Mouse (Mus musculus) heart, postnatal 25 days (tissue): Measurements from ENCODE around the gene Zfp27. TPM values are rescaled to one million over a fixed set of nuclear protein-coding genes. Genes with fewer than 3 reads are reported as not detected.
A peak's percentile ranks its signal among the peaks of the same experiment; 100 is the strongest.

Experiments
- DNase-seq: peaks from one replicate; pipeline ENCODE4 v3.0.0; 2022; ENCODE audit warnings: low spot score
- intact Hi-C: fragments of 180-260 bp; cut with DNase I; formaldehyde crosslinking; loops from one replicate; pipeline ENCODE4 v1.15.1; 2025
- total RNA-seq, 2 experiments: library from RNA; stranded (reverse); gene quantifications; 2 replicates each; pipeline ENCODE4 v1.2.3; 2021

The Zfp27 gene
- 1 to 10 TPM; 7.0 to 8.7 TPM for total RNA-seq

GRCm38 (mm10) chr7:29905966-29906681, at the start of gene Zfp27:
TSS of gene Zfp27 (minus strand) at chr7:29906572.
- intact Hi-C loops: loop anchor here (5.0 kb wide), 2 partner anchors 89 to 146 kb away; partner anchors contain the start of genes Zfp14 and Zfp790
- peak; percentile 38 for DNase-seq

- DNase-seq: no peak
- intact Hi-C loops: loop anchor here (2.0 kb wide), 2 partner anchors 28 to 44 kb away; partner anchors contain the start of gene Zfp568
Observed at GRCm38 (mm10) chr7:29954731-29955130, 48.4 kb upstream of the Zfp27 start.

GRCm38 (mm10) chr7:29953513-29954401, 47.4 kb upstream of the Zfp27 start, which contains the start of gene Zfp74:
TSS of gene Zfp74 (minus strand) at chr7:29954089.
- DNase-seq: peak; percentile 54
- intact Hi-C loops: loop anchor here (2.0 kb wide), 2 partner anchors 29 to 43 kb away; partner anchors contain the start of gene Zfp568

GRCm38 (mm10) chr7:29953086-29953485, 46.7 kb upstream of the Zfp27 start:
- intact Hi-C loops: no loop called here

GRCm38 (mm10) chr7:29944201-29944600, 37.8 kb upstream of the Zfp27 start:
- intact Hi-C loops: no loop called here
- DNase-seq: no peak

More at GRCm38 (mm10) chr7:29953086-29953485, 46.7 kb upstream of the Zfp27 start:
- no peak for DNase-seq

GRCm38 (mm10) chr7:29943720-29944119, 37.3 kb upstream of the Zfp27 start:
- DNase-seq: no peak
- intact Hi-C loops: no loop called here

- intact Hi-C loops: no loop called here
- no peak for DNase-seq
Observed at GRCm38 (mm10) chr7:29942740-29943139, 36.4 kb upstream of the Zfp27 start.

GRCm38 (mm10) chr7:29941027-29941426, 34.7 kb upstream of the Zfp27 start:
- intact Hi-C loops: no loop called here

GRCm38 (mm10) chr7:29938856-29939255, 32.5 kb upstream of the Zfp27 start:
- intact Hi-C loops: no loop called here
- no peak for DNase-seq

More at GRCm38 (mm10) chr7:29941027-29941426, 34.7 kb upstream of the Zfp27 start:
- no peak for DNase-seq

- no peak for DNase-seq
- intact Hi-C loops: no loop called here
Observed at GRCm38 (mm10) chr7:29922780-29923179, 16.4 kb upstream of the Zfp27 start.

- intact Hi-C loops: no loop called here
Observed at GRCm38 (mm10) chr7:29921439-29922093, 15.2 kb upstream of the Zfp27 start.

GRCm38 (mm10) chr7:29918062-29918453, 11.7 kb upstream of the Zfp27 start:
- no peak for DNase-seq
- intact Hi-C loops: no loop called here

More at GRCm38 (mm10) chr7:29921439-29922093, 15.2 kb upstream of the Zfp27 start:
- no peak for DNase-seq

- intact Hi-C loops: no loop called here
- DNase-seq: no peak
Observed at GRCm38 (mm10) chr7:29917371-29918061, 11.1 kb upstream of the Zfp27 start.

GRCm38 (mm10) chr7:29912172-29912571, 5.8 kb upstream of the Zfp27 start:
- no peak for DNase-seq
- intact Hi-C loops: loop anchor here (5.0 kb wide), 1 partner anchor 145 kb away; the partner anchor contains the start of gene Zfp84

GRCm38 (mm10) chr7:29910252-29910651, 3.9 kb upstream of the Zfp27 start:
- intact Hi-C loops: loop anchor here (2.0 to 5.0 kb wide), 2 partner anchors 45 to 143 kb away; partner anchors contain the start of genes Zfp74 and Zfp84

GRCm38 (mm10) chr7:29908130-29908950, 2.0 kb upstream of the Zfp27 start, which contains the start of gene Zfp383:
TSS of gene Zfp383 (plus strand) at chr7:29908223.
- intact Hi-C loops: loop anchor here (2.0 to 5.0 kb wide), 3 partner anchors 74 to 144 kb away; partner anchors contain the start of genes Zfp14, Zfp568 and Zfp790
- DNase-seq: peak; percentile 66

More at GRCm38 (mm10) chr7:29910252-29910651, 3.9 kb upstream of the Zfp27 start:
- DNase-seq: no peak

- no peak for DNase-seq
- intact Hi-C loops: loop anchor here (5.0 kb wide), 2 partner anchors 90 to 145 kb away; partner anchors contain the start of genes Zfp14 and Zfp790
Observed at GRCm38 (mm10) chr7:29907206-29907605, 834 bp upstream of the Zfp27 start.

- no peak for DNase-seq
- intact Hi-C loops: loop anchor here (5.0 kb wide), 2 partner anchors 89 to 146 kb away; partner anchors contain the start of genes Zfp14 and Zfp790
Observed at GRCm38 (mm10) chr7:29906682-29907058, 298 bp upstream of the Zfp27 start.
